Mouse (Mus musculus): ENCODE measurements around the gene H2al1c. TPM values are rescaled to one million over a fixed set of nuclear protein-coding genes. Genes with fewer than 3 reads are reported as not detected.

The H2al1c gene
- polyA plus RNA-seq (2014; fragmentation: Illumina TruSeq; extraction: RNeasy Lipid Tissue Mini Kit (QIAGEN cat#74804); ENCODE audit: low replicate concordance) = not detected

DNA sequence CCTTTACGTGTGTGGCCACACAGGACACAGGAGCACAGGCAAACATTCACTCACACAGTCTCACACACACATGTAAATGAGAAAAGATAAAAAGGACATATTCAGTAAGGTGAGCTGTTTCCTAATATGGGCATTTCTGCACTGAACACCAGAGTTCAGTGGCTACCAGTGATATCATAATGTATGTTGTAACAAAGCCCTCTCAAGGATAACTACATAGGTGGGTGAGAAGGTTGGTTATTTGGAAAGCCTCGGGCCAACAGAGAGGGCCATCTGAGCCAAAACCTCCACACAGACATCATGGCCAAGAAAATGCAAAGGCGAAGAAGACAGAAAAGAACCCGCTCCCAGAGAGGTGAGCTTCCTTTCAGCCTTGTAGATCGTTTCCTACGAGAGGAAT, at the start of gene H2al1c:
Gene H2al1c, plus strand, starts transcription at position 301 of the 400 bp plus-strand sequence.

DNA sequence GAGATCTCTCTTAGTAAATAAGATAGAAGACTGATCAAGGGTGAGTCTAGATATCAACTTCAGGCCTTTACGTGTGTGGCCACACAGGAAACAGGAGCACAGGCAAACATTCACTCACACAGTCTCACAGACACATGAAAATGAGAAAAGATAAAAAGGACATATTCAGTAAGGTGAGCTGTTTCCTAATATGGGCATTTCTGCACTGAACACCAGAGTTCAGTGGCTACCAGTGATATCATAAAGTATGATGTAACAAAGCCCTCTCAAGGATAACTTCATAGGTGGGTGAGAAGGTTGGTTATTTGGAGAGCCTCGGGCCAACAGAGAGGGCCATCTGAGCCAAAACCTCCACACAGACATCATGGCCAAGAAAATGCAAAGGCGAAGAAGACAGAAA, 6.5 kb upstream of the H2al1c start, which contains the start of gene H2al1a:
Gene H2al1a, plus strand, starts transcription at position 301 of the 400 bp plus-strand sequence.

DNA sequence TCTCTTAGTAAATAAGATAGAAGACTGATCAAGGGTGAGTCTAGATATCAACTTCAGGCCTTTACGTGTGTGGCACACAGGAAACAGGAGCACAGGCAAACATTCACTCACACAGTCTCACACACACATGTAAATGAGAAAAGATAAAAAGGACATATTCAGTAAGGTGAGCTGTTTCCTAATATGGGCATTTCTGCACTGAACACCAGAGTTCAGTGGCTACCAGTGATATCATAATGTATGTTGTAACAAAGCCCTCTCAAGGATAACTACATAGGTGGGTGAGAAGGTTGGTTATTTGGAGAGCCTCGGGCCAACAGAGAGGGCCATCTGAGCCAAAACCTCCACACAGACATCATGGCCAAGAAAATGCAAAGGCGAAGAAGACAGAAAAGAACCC, 3.3 kb upstream of the H2al1c start, which contains the start of gene H2al1b:
Gene H2al1b, plus strand, starts transcription at position 301 of the 400 bp plus-strand sequence.

DNA sequence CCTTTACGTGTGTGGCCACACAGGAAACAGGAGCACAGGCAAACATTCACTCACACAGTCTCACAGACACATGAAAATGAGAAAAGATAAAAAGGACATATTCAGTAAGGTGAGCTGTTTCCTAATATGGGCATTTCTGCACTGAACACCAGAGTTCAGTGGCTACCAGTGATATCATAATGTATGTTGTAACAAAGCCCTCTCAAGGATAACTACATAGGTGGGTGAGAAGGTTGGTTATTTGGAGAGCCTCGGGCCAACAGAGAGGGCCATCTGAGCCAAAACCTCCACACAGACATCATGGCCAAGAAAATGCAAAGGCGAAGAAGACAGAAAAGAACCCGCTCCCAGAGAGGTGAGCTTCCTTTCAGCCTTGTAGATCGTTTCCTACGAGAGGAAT, 3.1 kb downstream of the H2al1c start, which contains the start of gene H2al1d:
Gene H2al1d, plus strand, starts transcription at position 301 of the 400 bp plus-strand sequence.

DNA sequence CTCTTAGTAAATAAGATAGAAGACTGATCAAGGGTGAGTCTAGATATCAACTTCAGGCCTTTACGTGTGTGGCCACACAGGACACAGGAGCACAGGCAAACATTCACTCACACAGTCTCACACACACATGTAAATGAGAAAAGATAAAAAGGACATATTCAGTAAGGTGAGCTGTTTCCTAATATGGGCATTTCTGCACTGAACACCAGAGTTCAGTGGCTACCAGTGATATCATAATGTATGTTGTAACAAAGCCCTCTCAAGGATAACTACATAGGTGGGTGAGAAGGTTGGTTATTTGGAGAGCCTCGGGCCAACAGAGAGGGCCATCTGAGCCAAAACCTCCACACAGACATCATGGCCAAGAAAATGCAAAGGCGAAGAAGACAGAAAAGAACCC, 6.2 kb downstream of the H2al1c start, which contains the start of gene H2al1e:
Gene H2al1e, plus strand, starts transcription at position 301 of the 400 bp plus-strand sequence.

DNA sequence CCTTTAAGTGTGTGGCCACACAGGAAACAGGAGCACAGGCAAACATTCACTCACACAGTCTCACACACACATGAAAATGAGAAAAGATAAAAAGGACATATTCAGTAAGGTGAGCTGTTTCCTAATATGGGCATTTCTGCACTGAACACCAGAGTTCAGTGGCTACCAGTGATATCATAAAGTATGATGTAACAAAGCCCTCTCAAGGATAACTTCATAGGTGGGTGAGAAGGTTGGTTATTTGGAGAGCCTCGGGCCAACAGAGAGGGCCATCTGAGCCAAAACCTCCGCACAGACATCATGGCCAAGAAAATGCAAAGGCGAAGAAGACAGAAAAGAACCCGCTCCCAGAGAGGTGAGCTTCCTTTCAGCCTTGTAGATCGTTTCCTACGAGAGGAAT, 9.4 kb downstream of the H2al1c start, which contains the start of gene H2al1f:
Gene H2al1f, plus strand, starts transcription at position 301 of the 400 bp plus-strand sequence.

DNA sequence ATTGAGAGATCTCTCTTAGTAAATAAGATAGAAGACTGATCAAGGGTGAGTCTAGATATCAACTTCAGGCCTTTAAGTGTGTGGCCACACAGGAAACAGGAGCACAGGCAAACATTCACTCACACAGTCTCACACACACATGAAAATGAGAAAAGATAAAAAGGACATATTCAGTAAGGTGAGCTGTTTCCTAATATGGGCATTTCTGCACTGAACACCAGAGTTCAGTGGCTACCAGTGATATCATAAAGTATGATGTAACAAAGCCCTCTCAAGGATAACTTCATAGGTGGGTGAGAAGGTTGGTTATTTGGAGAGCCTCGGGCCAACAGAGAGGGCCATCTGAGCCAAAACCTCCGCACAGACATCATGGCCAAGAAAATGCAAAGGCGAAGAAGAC, 12.5 kb downstream of the H2al1c start, which contains the start of gene H2al1g:
Gene H2al1g, plus strand, starts transcription at position 301 of the 400 bp plus-strand sequence.

DNA sequence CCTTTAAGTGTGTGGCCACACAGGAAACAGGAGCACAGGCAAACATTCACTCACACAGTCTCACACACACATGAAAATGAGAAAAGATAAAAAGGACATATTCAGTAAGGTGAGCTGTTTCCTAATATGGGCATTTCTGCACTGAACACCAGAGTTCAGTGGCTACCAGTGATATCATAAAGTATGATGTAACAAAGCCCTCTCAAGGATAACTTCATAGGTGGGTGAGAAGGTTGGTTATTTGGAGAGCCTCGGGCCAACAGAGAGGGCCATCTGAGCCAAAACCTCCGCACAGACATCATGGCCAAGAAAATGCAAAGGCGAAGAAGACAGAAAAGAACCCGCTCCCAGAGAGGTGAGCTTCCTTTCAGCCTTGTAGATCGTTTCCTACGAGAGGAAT, 15.7 kb downstream of the H2al1c start, which contains the start of gene H2al1h:
Gene H2al1h, plus strand, starts transcription at position 301 of the 400 bp plus-strand sequence.

DNA sequence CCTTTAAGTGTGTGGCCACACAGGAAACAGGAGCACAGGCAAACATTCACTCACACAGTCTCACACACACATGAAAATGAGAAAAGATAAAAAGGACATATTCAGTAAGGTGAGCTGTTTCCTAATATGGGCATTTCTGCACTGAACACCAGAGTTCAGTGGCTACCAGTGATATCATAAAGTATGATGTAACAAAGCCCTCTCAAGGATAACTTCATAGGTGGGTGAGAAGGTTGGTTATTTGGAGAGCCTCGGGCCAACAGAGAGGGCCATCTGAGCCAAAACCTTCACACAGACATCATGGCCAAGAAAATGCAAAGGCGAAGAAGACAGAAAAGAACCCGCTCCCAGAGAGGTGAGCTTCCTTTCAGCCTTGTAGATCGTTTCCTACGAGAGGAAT, 18.9 kb downstream of the H2al1c start, which contains the start of gene H2al1i:
Gene H2al1i, plus strand, starts transcription at position 301 of the 400 bp plus-strand sequence.

DNA sequence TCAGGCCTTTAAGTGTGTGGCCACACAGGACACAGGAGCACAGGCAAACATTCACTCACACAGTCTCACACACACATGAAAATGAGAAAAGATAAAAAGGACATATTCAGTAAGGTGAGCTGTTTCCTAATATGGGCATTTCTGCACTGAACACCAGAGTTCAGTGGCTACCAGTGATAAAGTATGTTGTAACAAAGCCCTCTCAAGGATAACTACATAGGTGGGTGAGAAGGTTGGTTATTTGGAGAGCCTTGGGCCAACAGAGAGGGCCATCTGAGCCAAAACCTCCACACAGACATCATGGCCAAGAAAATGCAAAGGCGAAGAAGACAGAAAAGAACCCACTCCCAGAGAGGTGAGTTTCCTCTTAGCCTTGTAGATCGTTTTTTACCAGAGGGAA, 22.1 kb downstream of the H2al1c start, which contains the start of gene H2al1j:
Gene H2al1j, plus strand, starts transcription at position 301 of the 400 bp plus-strand sequence.

Other genes with a start within 250 kb of the H2al1c start
- gene H2al1a, start 6.4 kb upstream of the H2al1c start, polyA plus RNA-seq (2014; fragmentation: Illumina TruSeq; extraction: RNeasy Lipid Tissue Mini Kit (QIAGEN cat#74804); ENCODE audit: low replicate concordance) = not detected
- not detected for gene H2al1b, start 3.2 kb upstream of the H2al1c start, polyA plus RNA-seq (2014; fragmentation: Illumina TruSeq; extraction: RNeasy Lipid Tissue Mini Kit (QIAGEN cat#74804); ENCODE audit: low replicate concordance)
- not detected for gene H2al1d, start 3.2 kb downstream of the H2al1c start, polyA plus RNA-seq (2014; fragmentation: Illumina TruSeq; extraction: RNeasy Lipid Tissue Mini Kit (QIAGEN cat#74804); ENCODE audit: low replicate concordance)
- gene H2al1e, start 6.3 kb downstream of the H2al1c start, polyA plus RNA-seq (2014; fragmentation: Illumina TruSeq; extraction: RNeasy Lipid Tissue Mini Kit (QIAGEN cat#74804); ENCODE audit: low replicate concordance) = not detected
- gene H2al1f, start 9.5 kb downstream of the H2al1c start, polyA plus RNA-seq (2014; fragmentation: Illumina TruSeq; extraction: RNeasy Lipid Tissue Mini Kit (QIAGEN cat#74804); ENCODE audit: low replicate concordance) = not detected
- not detected for gene H2al1g, start 12.6 kb downstream of the H2al1c start, polyA plus RNA-seq (2014; fragmentation: Illumina TruSeq; extraction: RNeasy Lipid Tissue Mini Kit (QIAGEN cat#74804); ENCODE audit: low replicate concordance)
- gene H2al1h, start 15.8 kb downstream of the H2al1c start, polyA plus RNA-seq (2014; fragmentation: Illumina TruSeq; extraction: RNeasy Lipid Tissue Mini Kit (QIAGEN cat#74804); ENCODE audit: low replicate concordance) = not detected
- gene H2al1i, start 19.0 kb downstream of the H2al1c start, polyA plus RNA-seq (2014; fragmentation: Illumina TruSeq; extraction: RNeasy Lipid Tissue Mini Kit (QIAGEN cat#74804); ENCODE audit: low replicate concordance) = not detected
- gene H2al1j, start 22.2 kb downstream of the H2al1c start, polyA plus RNA-seq (2014; fragmentation: Illumina TruSeq; extraction: RNeasy Lipid Tissue Mini Kit (QIAGEN cat#74804); ENCODE audit: low replicate concordance) = not detected